Mouse (Mus musculus) forebrain, embryonic 12.5 days (tissue): ENCODE data around the gene Polr2h. TPM values are rescaled to one million over a fixed set of nuclear protein-coding genes. Genes with fewer than 3 reads are reported as not detected.

Experiments
- ATAC-seq: fragments of 200-750 bp; cut with Nextera tagmentation; 2 replicates; pipeline ENCODE4 v1.8.0; 2017; ENCODE audit warnings: moderate TSS enrichment; ENCODE audit not compliant: low FRiP score
- H3K27ac ChIP-seq: fragments of 300-500 bp; sonication (generic); 2 replicates; pipeline ENCODE4 v1.5.1; 2016; ENCODE audit warnings: mild to moderate bottlenecking
- H3K27me3 ChIP-seq: fragments of 300-500 bp; sonication (generic); 2 replicates; pipeline ENCODE4 v1.6.1; 2016; ENCODE audit warnings: mild to moderate bottlenecking
- H3K36me3 ChIP-seq: fragments of 300-500 bp; sonication (generic); replicated peaks from 2 replicates; pipeline ENCODE4 v1.6.1; 2016; ENCODE audit warnings: mild to moderate bottlenecking
- H3K4me1 ChIP-seq: fragments of 300-500 bp; sonication (generic); 2 replicates; pipeline ENCODE4 v1.6.1; 2016
- H3K4me2 ChIP-seq: fragments of 300-500 bp; sonication (generic); 2 replicates; pipeline ENCODE4 v1.6.1; 2016; ENCODE audit warnings: mild to moderate bottlenecking, moderate library complexity
- H3K4me3 ChIP-seq: fragments of 300-500 bp; sonication (generic); replicated peaks from 2 replicates; pipeline ENCODE4 v1.5.1; 2016; ENCODE audit warnings: mild to moderate bottlenecking
- H3K9ac ChIP-seq: fragments of 300-500 bp; sonication (generic); 2 replicates; pipeline ENCODE4 v1.6.1; 2016; ENCODE audit warnings: mild to moderate bottlenecking
- H3K9me3 ChIP-seq: fragments of 300-500 bp; sonication (generic); 2 replicates; pipeline ENCODE4 v1.6.1; 2016
- WGBS: fragments of 180-500 bp; shearing (Covaris S2); methylation state at CpG from one replicate; pipeline ENCODE4 v1.1.7; 2016; 5-methylcytosine and 5-hydroxymethylcytosine counted together
- polyA plus RNA-seq: library from polyadenylated mRNA; unstranded; fragments of >200 nt; fragmentation: Nextera tagmentation; extraction: Ambion mirVana; gene quantifications from 2 replicates; pipeline ENCODE4 v1.2.1, GENCODE M21; 2016

Polr2h gene
- polyA plus RNA-seq, 1 experiment from 2014 or later: 85.7 TPM

- Histone ChIP-seq H3K4me2 (no peak overlapping the region), H3K9ac (no peak overlapping the region), H3K27me3 (peaks cover 40% of the 10 kb centered on the region), H3K4me1 (peaks cover 24% of the 10 kb centered on the region), H3K27ac (no peak overlapping the region), H3K36me3 (no peaks in the 10 kb centered on the region), H3K4me3 (no peak overlapping the region), H3K9me3 (no peaks in the 10 kb centered on the region)
- no peak for ATAC-seq
- 38% methylated on average over 5 of the region's 5 CpGs for WGBS
Measured at GRCm38 (mm10) chr16:20730293-20730711, 12.8 kb downstream of the Polr2h start.

GRCm38 (mm10) chr16:20731688-20732087 is 14.2 kb downstream of the Polr2h start:
- Histone ChIP-seq H3K27me3 (peaks cover 54% of the 10 kb centered on the region), H3K4me3 (no peak overlapping the region), H3K36me3 (no peaks in the 10 kb centered on the region), H3K27ac (no peak overlapping the region), H3K9me3 (no peaks in the 10 kb centered on the region), H3K4me2 (no peak overlapping the region), H3K9ac (no peak overlapping the region), H3K4me1 (peaks cover 24% of the 10 kb centered on the region)
- 58% methylated on average over 5 of the region's 5 CpGs for WGBS
- no peak for ATAC-seq

- no peaks in the 10 kb centered on the region for H3K9me3 ChIP-seq
- ATAC-seq: peak; percentile 64
- H3K36me3 ChIP-seq: no peaks in the 10 kb centered on the region
- H3K9ac ChIP-seq: peak overlapping the region; percentile 88
- peaks cover 24% of the 10 kb centered on the region for H3K4me1 ChIP-seq
- H3K4me2 ChIP-seq: peak overlapping the region; percentile 97
- H3K4me3 ChIP-seq: peak overlapping the region; percentile 71
- H3K27me3 ChIP-seq: peaks cover 56% of the 10 kb centered on the region
- 1% methylated on average over 26 of the region's 30 CpGs for WGBS
- peak overlapping the region; percentile 59 for H3K27ac ChIP-seq
Measured at GRCm38 (mm10) chr16:20732251-20732924, 14.9 kb downstream of the Polr2h start.

DNA sequence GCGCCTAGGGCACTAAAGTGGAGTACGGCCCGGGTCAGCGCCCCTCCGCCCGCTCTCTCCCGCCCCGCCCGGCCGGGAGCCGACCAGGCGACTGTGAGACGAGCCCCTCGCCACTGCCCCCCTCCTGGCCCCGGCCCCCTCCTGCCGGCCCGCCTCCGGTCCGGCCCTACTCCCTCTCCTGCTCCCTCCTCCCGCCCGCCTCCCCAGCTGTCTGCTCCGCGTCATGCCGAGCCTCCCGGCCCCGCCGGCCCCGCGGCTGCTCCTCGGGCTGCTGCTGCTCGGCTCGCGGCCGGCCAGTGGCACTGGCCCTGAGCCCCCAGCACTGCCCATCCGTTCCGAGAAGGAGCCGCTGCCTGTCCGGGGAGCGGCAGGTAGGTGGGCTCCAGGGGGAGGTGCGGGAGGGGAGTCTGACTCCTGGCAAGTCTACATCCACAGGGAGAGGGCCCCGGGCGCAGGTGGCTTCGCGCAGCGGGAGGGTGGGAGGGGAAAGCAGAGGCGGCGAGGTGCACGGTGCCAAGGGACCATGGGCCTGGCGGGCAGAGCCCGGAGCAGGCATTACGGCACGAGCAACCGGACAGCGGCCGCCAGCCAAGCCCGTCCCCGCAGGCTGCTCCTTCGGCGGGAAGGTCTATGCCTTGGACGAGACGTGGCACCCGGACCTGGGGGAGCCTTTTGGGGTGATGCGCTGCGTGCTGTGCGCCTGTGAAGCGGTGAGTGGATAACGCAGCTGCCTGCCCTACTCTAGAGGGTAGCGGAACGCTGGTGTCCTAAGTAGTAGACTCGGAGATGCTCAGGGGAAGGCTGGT is 15.7 kb downstream of the Polr2h start, which contains the start of gene Chrd:
Gene Chrd, plus strand, starts transcription at position 203 of the 806 bp plus-strand sequence.
- Histone ChIP-seq H3K36me3 (no peaks in the 10 kb centered on the region), H3K4me2 (peak within 1 kb of the TSS; percentile 97), H3K9me3 (no peaks in the 10 kb centered on the region), H3K27me3 (peaks cover 56% of the 10 kb centered on the region), H3K4me1 (peaks cover 24% of the 10 kb centered on the region), H3K9ac (peak within 1 kb of the TSS; percentile 88), H3K4me3 (peak within 1 kb of the TSS; percentile 71), H3K27ac (peak within 1 kb of the TSS; percentile 59)
- WGBS: under 1% methylated on average over 68 of the region's 70 CpGs
- ATAC-seq: peak; percentile 82

- H3K27me3 ChIP-seq: peaks cover 50% of the 10 kb centered on the region
- no peak within 1 kb of the TSS for H3K27ac ChIP-seq
- ATAC-seq: no peak
- H3K4me2 ChIP-seq: peak within 1 kb of the TSS; percentile 97
- peak within 1 kb of the TSS; percentile 71 for H3K4me3 ChIP-seq
- H3K4me1 ChIP-seq: peaks cover 24% of the 10 kb centered on the region
- no peaks in the 10 kb centered on the region for H3K9me3 ChIP-seq
- 3% methylated on average over 45 of the region's 45 CpGs for WGBS
- H3K36me3 ChIP-seq: no peaks in the 10 kb centered on the region
- H3K9ac ChIP-seq: peak within 1 kb of the TSS; percentile 88
Measured at GRCm38 (mm10) chr16:20733731-20734730, 16.6 kb downstream of the Polr2h start, which contains the start of gene Thpo. Gene Thpo, minus strand, starts transcription at chr16:20734511.

DNA sequence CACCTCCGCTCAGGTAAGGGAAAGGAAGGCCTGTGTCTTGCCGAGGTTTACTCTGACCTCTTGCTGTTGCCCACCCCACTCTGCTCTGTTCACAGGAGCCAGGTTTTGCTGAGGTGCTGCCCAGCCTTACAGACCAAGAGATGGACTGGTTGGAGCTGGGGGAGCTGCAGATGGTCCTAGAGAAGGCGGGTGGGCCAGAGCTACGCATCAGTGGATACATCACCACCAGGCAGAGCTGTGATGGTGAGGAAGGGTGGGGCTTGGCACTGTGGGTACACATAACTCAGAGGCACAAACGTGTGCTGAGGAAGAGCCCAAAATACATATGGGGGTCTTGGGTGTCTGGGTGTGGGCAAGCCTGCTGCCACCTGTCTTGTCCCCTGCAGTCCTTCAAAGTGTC is 18.2 kb downstream of the Polr2h start:
- Histone ChIP-seq H3K9me3 (no peaks in the 10 kb centered on the region), H3K4me2 (no peak overlapping the region), H3K4me3 (no peak overlapping the region), H3K9ac (no peak overlapping the region), H3K4me1 (peaks cover 24% of the 10 kb centered on the region), H3K27me3 (peaks cover 42% of the 10 kb centered on the region), H3K27ac (no peak overlapping the region), H3K36me3 (no peaks in the 10 kb centered on the region)
- no peak for ATAC-seq
- 84% methylated on average over 5 of the region's 5 CpGs for WGBS

DNA sequence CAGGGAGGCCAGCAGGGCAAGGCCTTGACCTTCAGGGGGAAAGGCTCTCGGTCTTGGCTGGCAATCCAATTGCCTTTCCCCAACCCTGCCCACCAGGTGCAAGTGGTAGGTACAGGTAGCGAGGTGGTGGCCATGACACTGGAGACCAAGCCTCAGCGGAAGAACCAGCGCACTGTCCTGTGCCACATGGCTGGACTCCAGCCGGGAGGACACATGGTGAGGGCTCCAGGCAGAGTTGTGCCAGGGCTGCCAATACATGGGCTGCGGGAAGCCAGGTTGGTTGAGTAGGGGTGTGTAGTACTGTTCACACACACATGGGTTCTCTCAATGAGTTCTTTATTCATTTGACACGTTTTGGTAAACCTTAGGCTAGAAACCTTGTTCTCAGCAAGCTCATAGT is 18.7 kb downstream of the Polr2h start:
- H3K27ac ChIP-seq: no peak overlapping the region
- peaks cover 24% of the 10 kb centered on the region for H3K4me1 ChIP-seq
- H3K9ac ChIP-seq: no peak overlapping the region
- peaks cover 42% of the 10 kb centered on the region for H3K27me3 ChIP-seq
- H3K9me3 ChIP-seq: no peaks in the 10 kb centered on the region
- H3K36me3 ChIP-seq: no peaks in the 10 kb centered on the region
- no peak overlapping the region for H3K4me3 ChIP-seq
- ATAC-seq: no peak
- 86% methylated on average over 7 of the region's 7 CpGs for WGBS
- H3K4me2 ChIP-seq: no peak overlapping the region

DNA sequence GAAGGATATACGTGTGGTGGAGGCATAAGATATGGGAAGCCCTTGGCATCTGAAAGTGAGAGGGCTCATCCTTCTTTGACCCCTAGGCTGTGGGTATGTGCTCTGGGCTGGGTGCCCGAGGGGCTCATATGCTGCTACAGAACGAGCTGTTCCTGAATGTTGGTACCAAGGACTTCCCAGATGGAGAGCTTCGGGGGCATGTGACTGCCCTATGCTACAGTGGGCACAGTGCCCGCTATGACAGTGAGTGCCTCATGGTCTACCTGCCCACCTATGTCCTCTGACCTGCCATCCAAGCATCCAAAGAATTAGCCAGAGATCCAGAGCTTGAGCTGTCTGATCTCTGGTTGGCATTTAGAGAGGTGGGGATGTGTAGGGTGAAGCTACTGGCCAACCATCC is 19.4 kb downstream of the Polr2h start:
- no peaks in the 10 kb centered on the region for H3K9me3 ChIP-seq
- ATAC-seq: no peak
- no peak overlapping the region for H3K9ac ChIP-seq
- peaks cover 40% of the 10 kb centered on the region for H3K27me3 ChIP-seq
- WGBS: 87% methylated on average over 5 of the region's 5 CpGs
- no peak overlapping the region for H3K4me3 ChIP-seq
- H3K36me3 ChIP-seq: no peaks in the 10 kb centered on the region; the same call in 1 of the 2 replicates
- no peak overlapping the region for H3K27ac ChIP-seq
- peaks cover 24% of the 10 kb centered on the region for H3K4me1 ChIP-seq
- H3K4me2 ChIP-seq: no peak overlapping the region

GRCm38 (mm10) chr16:20739845-20740244 is 22.4 kb downstream of the Polr2h start:
- no peak overlapping the region for H3K9ac ChIP-seq
- H3K4me3 ChIP-seq: no peak overlapping the region
- ATAC-seq: no peak
- H3K27ac ChIP-seq: no peak overlapping the region
- H3K9me3 ChIP-seq: no peaks in the 10 kb centered on the region
- no peaks in the 10 kb centered on the region for H3K4me1 ChIP-seq
- WGBS: 94% methylated on average over 9 of the region's 9 CpGs
- H3K27me3 ChIP-seq: peaks cover 21% of the 10 kb centered on the region
- H3K4me2 ChIP-seq: no peak overlapping the region
- no peaks in the 10 kb centered on the region; the same call in 1 of the 2 replicates for H3K36me3 ChIP-seq

DNA sequence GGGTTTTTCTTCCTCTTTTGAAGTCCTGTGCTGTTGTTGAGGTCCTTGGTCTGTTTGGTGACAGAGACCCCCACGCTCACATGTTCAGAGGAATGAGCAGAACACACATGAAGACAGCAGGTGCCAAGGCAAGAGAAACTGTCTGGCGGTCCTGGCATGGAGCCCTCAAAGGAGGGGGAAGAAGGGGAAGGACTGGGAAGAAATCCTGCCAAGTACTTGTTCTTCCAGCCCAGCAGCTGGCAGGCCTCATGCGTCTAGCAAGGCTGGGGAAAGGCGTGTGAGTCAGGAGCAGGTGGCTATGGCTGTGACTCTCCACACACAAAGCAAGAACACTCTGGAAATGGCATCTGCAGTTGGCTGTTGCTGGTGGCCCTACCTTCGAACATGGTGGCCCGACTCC is 29.2 kb downstream of the Polr2h start:
- Histone ChIP-seq H3K4me3 (no peak overlapping the region), H3K9me3 (0 out of 2 replicates have a peak, but pooled peaks cover 2% of the 10 kb centered on the region), H3K9ac (no peak overlapping the region), H3K4me1 (no peaks in the 10 kb centered on the region), H3K36me3 (no peaks in the 10 kb centered on the region; the same call in 1 of the 2 replicates), H3K27me3 (no peaks in the 10 kb centered on the region), H3K4me2 (no peak overlapping the region), H3K27ac (0 out of 2 replicates have a peak overlapping the region, but pooled peaks have one; percentile 20)
- ATAC-seq: no peak
- 75% methylated on average over 6 of the region's 6 CpGs for WGBS

DNA sequence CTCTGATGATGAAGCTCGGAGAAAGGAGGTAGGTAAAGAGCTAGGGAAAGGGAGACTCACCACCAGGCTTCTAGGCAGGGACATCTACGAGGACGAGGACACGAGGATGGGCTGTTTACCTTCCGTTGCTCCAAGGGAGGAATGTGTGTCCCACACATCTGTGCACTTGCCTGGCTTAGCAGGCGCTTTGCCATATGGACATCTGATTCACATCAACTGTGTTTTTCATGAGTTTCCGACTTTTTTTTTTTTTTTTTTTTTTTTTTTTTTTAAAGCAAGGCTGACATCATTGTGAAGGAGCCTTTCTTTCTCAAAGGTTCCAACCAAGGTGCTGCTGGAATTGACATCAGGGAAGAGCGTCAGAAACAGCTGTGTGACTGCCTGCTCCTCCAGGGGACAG is 33.1 kb downstream of the Polr2h start:
- Histone ChIP-seq H3K4me2 (no peak overlapping the region), H3K27ac (no peak overlapping the region), H3K36me3 (no peaks in the 10 kb centered on the region), H3K4me3 (no peak overlapping the region), H3K9me3 (0 out of 2 replicates have a peak, but pooled peaks cover 2% of the 10 kb centered on the region), H3K4me1 (no peaks in the 10 kb centered on the region), H3K9ac (no peak overlapping the region), H3K27me3 (no peaks in the 10 kb centered on the region)
- no peak for ATAC-seq
- 64% methylated on average over 8 of the region's 8 CpGs for WGBS
